Mouse (Mus musculus) lung, embryonic 14.5 days (tissue): ENCODE results near the gene Tpcn2. TPM values are rescaled to one million over a fixed set of nuclear protein-coding genes. Genes with fewer than 3 reads are reported as not detected.

Experiments
- ATAC-seq: fragments of 200-750 bp; cut with Nextera tagmentation; 2 replicates; pipeline ENCODE4 v1.8.0; 2017; ENCODE audit warnings: mild to moderate bottlenecking, moderate TSS enrichment, moderate library complexity; ENCODE audit not compliant: insufficient read depth
- DNase-seq: peaks from one replicate; pipeline ENCODE4 v3.0.0-alpha.2; 2015
- H3K27ac ChIP-seq: fragments of 300-500 bp; sonication (generic); 2 replicates; pipeline ENCODE4 v1.5.1; 2014; ENCODE audit warnings: low read depth, mild to moderate bottlenecking, moderate library complexity
- H3K27me3 ChIP-seq: fragments of 300-500 bp; sonication (generic); 2 replicates; pipeline ENCODE4 v1.6.1; 2014; ENCODE audit warnings: low read length, control low read depth; ENCODE audit not compliant: insufficient read depth
- H3K36me3 ChIP-seq: fragments of 300-500 bp; sonication (generic); 2 replicates; pipeline ENCODE4 v1.6.1; 2014; ENCODE audit warnings: control low read depth; ENCODE audit not compliant: insufficient read depth
- H3K4me1 ChIP-seq: fragments of 300-500 bp; sonication (generic); 2 replicates; pipeline ENCODE4 v1.6.1; 2014; ENCODE audit warnings: antibody characterized with exemption, control low read depth; ENCODE audit not compliant: insufficient read depth
- H3K4me2 ChIP-seq: fragments of 300-500 bp; sonication (generic); 2 replicates; pipeline ENCODE4 v1.6.1; 2014; ENCODE audit warnings: mild to moderate bottlenecking
- H3K4me3 ChIP-seq: fragments of 300-500 bp; sonication (generic); 2 replicates; pipeline ENCODE4 v1.5.1; 2014; ENCODE audit warnings: low read depth, low read length
- H3K9ac ChIP-seq: fragments of 300-500 bp; sonication (generic); 2 replicates; pipeline ENCODE4 v1.6.1; 2014
- H3K9me3 ChIP-seq: fragments of 300-500 bp; sonication (generic); 2 replicates; pipeline ENCODE4 v1.6.1; 2016; ENCODE audit warnings: low read depth, low read length, control low read depth
- CTCF ChIP-seq: IDR thresholded peaks from 2 replicates; pipeline ENCODE4 v1.5.1; 2016; ENCODE audit warnings: antibody characterized with exemption, low read depth
- whole genome bisulfite sequencing: fragments of 180-500 bp; shearing (Covaris S2); extraction: QIAGEN DNeasy Blood & Tissue Kit; methylation state at CpG from one replicate; pipeline ENCODE4 v1.1.7; 2014; 5-methylcytosine and 5-hydroxymethylcytosine counted together
- polyA plus RNA-seq: library from polyadenylated mRNA; unstranded; fragments of >200 nt; fragmentation: Nextera tagmentation; extraction: Ambion mirVana; gene quantifications from 2 replicates; pipeline ENCODE4 v1.2.1, GENCODE M21; 2014

Gene Tpcn2
- polyA plus RNA-seq, 1 experiment from 2014 or later: 3.6 TPM

DNA sequence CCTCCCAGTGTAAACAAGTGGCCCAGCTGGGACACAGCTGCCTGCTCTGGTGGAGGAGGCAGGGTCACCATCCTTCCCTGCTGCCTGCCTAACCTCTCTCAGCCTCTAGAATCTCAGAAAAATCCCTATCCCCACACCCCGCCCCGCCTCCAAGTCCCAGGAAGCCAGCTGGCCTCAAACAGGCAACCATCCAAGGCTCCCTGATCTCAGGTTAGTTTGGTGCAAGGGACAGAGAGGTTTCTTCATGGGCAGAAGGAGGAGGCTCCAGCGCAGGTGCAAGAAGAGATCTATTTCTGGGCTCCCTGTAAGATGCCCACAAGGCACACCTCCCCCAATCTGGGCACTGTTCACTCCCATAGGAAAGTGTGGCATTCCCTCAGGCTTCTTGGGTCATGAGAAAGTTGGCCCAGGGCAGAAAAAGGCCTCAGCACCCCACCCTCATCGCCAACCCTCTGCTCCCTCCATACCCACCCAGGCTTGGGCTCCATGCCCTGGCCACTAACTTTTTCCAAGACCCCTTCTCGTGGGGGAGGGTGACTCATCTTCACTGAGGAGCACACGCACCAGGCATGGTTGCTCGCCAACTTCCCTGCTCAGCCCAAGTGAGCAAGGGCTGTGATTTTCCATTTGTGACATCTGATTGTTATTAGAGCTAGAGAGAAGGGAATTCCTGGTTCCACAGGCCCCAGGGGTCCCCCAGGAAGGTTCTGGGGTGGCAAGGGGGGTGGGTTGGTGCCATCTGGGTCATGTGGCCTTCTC lies 15.9 kb upstream of the Tpcn2 start:
- Histone ChIP-seq H3K27ac (0 out of 2 replicates have a peak overlapping the region, but pooled peaks have one; percentile 24), H3K27me3 (no peaks in the 10 kb centered on the region), H3K4me2 (no peak overlapping the region), H3K36me3 (no peaks in the 10 kb centered on the region), H3K4me1 (peaks cover 13% of the 10 kb centered on the region), H3K4me3 (no peak overlapping the region), H3K9ac (no peak overlapping the region; the same call in 1 of the 2 replicates), H3K9me3 (no peaks in the 10 kb centered on the region)
- WGBS: 51% methylated on average over 7 of the region's 7 CpGs
- TF ChIP-seq CTCF: no peak
- ATAC-seq (0 out of 2 replicates have a peak, but pooled peaks have one; percentile 2), DNase-seq (peak; percentile 44)

DNA sequence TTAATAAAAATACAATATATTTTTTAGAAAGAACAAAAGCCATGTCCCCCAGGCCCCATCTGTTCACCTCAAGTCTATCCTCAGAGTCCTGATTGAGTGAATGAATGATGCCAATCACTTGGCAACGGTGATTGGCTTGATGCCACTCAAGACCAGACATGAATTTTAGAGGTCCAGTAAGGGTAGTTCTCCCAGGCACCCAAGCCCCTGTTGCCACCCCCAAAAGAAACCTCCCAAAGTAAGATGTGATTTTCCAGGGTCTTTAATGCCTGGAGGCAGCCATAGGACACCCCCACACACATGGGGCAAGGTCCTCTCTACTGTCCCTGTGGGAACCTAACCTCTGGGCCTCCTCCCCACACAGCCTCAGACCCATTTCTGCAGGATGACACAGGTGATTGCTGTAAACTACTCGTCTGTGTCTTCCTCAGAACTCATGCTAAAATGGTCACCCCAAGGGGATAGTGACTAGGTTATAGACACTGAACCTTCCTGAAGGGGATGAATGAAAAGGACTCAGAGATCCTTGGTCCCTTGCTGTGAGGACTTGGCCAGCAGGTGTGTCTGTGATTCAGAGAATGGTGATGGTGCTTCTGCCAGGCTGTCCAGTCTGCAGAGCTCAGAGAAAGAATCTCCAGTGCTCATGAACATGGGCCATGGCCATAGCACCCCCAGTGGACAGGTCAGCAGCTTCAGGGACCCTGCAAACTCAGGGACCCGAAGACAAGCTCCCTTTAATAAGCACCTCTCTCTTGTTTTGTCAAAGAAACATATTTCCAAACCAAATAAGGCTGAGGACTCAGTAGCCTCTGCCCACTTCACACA lies 15.1 kb upstream of the Tpcn2 start:
- no peak for ATAC-seq
- 54% methylated on average over 3 of the region's 3 CpGs for WGBS
- TF ChIP-seq CTCF: no peak
- H3K27me3 ChIP-seq: no peaks in the 10 kb centered on the region
- no peak for DNase-seq
- no peak overlapping the region for H3K4me3 ChIP-seq
- no peaks in the 10 kb centered on the region for H3K9me3 ChIP-seq
- H3K27ac ChIP-seq: no peak overlapping the region
- no peak overlapping the region for H3K4me2 ChIP-seq
- peaks cover 13% of the 10 kb centered on the region for H3K4me1 ChIP-seq
- no peak overlapping the region for H3K9ac ChIP-seq
- H3K36me3 ChIP-seq: no peaks in the 10 kb centered on the region

DNA sequence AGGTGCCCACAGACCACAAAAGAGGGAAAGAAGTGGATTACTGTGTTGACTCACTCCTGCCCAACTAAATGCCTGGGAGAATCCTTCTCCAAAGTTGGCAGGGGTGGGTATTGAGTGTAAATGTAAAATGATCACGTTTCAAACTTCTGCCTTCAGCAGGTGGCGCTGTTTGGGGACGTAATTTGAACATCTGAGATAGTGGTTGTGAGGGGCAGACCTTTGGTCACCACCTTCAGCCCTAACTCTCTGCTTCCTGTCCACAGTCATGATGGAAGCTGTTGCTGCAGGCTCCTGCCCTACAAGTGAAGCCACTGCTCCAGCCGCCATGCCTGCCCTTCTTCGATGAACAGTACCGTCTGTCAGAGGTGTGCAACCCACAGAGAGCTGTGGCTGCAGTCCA lies 10.0 kb upstream of the Tpcn2 start:
- ATAC-seq: no peak
- Histone ChIP-seq H3K4me1 (peaks cover under 1% of the 10 kb centered on the region; the same call in 1 of the 2 replicates), H3K9me3 (no peaks in the 10 kb centered on the region), H3K9ac (no peak overlapping the region), H3K27me3 (no peaks in the 10 kb centered on the region), H3K36me3 (no peaks in the 10 kb centered on the region), H3K4me2 (no peak overlapping the region), H3K4me3 (no peak overlapping the region), H3K27ac (no peak overlapping the region)
- 36% methylated on average over 6 of the region's 6 CpGs for WGBS
- TF ChIP-seq CTCF: peak; percentile 35
- DNase-seq: peak; percentile 23

DNA sequence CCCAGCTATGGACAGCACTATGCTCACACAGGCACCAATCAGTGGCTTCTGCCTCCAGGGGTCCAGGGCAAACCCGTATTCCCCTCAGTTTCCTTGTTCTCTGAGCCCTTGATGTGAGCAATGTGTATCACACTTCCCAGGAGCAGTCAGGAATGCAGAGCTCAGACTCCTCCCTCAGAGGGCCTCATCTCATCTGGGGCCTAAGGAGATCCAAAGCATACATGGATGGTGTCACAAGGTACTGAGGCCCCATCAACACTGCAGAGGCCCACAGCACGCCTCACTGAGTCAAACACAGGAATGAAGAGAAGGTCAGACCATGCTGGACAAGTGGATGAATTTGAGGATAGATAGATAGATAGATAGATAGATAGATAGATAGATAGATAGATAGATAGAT lies 8.9 kb upstream of the Tpcn2 start:
- Histone ChIP-seq H3K9me3 (no peaks in the 10 kb centered on the region), H3K9ac (no peak overlapping the region), H3K36me3 (no peaks in the 10 kb centered on the region), H3K4me3 (no peak overlapping the region), H3K4me1 (no peaks in the 10 kb centered on the region), H3K27ac (no peak overlapping the region), H3K4me2 (no peak overlapping the region), H3K27me3 (no peaks in the 10 kb centered on the region)
- DNase-seq (no peak), ATAC-seq (no peak)
- WGBS: 60% methylated on average over 2 of the region's 2 CpGs
- TF ChIP-seq CTCF: no peak

DNA sequence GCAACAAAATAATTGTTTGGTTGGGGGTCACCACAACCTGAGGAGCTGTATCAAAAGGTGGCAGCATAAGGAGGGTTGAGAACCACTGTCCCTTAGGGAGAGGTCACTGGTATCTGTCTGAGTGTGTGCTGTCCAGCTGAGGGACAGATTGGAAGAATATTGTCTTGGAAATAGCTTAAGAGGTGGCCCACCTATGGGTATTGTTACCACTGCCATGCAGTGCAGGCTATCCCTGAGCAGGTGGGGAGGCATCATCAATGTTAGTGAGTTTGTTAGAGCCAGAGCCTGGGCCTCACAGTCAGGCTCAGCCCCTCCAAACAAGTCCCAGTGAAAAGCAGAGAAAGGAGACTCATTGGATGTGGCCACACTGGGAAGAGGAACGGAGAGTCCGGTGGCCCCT lies 8.0 kb upstream of the Tpcn2 start:
- no peak for TF ChIP-seq CTCF
- Histone ChIP-seq H3K4me3 (no peak overlapping the region), H3K36me3 (no peaks in the 10 kb centered on the region), H3K27ac (no peak overlapping the region), H3K4me2 (no peak overlapping the region), H3K4me1 (no peaks in the 10 kb centered on the region), H3K9me3 (no peaks in the 10 kb centered on the region), H3K27me3 (no peaks in the 10 kb centered on the region), H3K9ac (no peak overlapping the region)
- 93% methylated on average over 2 of the region's 2 CpGs for WGBS
- ATAC-seq (no peak), DNase-seq (no peak)

DNA sequence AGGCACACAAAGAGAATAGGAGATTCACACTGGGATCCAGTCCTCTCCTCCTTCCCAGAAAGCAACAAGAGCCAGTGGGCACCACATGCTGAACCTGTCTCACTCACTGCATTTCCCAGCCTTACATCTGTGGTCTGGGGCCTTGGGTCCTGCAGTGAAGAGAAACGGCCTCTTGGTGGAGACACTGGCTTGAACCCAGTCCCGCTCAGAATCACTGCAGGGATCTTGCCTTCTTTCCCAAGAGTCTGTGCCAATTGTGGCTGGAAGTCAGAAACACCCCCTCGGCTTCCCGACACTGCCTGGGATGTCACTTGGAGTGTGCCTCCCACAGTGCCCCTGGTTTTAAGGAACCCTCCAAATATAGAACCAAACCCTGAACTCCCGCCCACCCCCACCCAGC lies 5.5 kb upstream of the Tpcn2 start:
- Histone ChIP-seq H3K36me3 (no peaks in the 10 kb centered on the region), H3K4me2 (no peak overlapping the region), H3K4me3 (no peak overlapping the region), H3K27ac (no peak overlapping the region), H3K9ac (no peak overlapping the region), H3K27me3 (no peaks in the 10 kb centered on the region), H3K4me1 (no peaks in the 10 kb centered on the region), H3K9me3 (no peaks in the 10 kb centered on the region)
- ATAC-seq (peak; percentile 51; the same call in 1 of the 2 replicates), DNase-seq (peak; percentile 78)
- TF ChIP-seq CTCF: peak; percentile 75
- WGBS: 19% methylated on average over 5 of the region's 5 CpGs

DNA sequence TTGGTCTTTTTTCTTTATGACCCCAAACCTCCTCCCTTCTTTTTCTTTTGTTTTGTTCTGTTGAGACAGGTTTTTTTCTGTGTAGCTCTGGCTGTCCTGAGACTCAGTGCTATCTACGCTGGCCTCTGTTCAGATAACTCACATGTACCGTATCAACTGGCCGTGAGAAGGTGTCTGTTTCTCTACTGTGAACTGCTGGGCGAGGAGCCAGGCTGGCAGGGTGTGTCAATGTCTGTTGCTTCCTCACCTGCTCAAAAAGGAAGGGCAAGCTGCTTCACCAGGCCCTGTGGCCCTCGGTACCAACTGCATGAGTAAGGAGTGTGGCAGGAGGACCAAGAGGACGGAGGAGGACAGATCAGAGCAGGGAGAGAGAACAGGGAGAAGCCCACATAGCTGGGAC lies 3.6 kb upstream of the Tpcn2 start:
- H3K36me3 ChIP-seq: no peaks in the 10 kb centered on the region
- TF ChIP-seq CTCF: no peak
- no peak overlapping the region for H3K4me3 ChIP-seq
- 60% methylated on average over 6 of the region's 6 CpGs for WGBS
- H3K27me3 ChIP-seq: no peaks in the 10 kb centered on the region
- DNase-seq (no peak), ATAC-seq (no peak)
- H3K4me1 ChIP-seq: peaks cover 6% of the 10 kb centered on the region; the same call in 1 of the 2 replicates
- no peak overlapping the region for H3K9ac ChIP-seq
- H3K9me3 ChIP-seq: no peaks in the 10 kb centered on the region
- H3K27ac ChIP-seq: no peak overlapping the region
- H3K4me2 ChIP-seq: no peak overlapping the region
